In genomic region chr9:83113800-83114217, GRCm38 (mm10) we compare ENCODE assay signal across 12 mouse cellular contexts. TPM values are rescaled to one million over a fixed set of nuclear protein-coding genes. Genes with fewer than 3 reads are reported as not detected.
A peak's percentile ranks its signal among the peaks of the same experiment; 100 is the strongest.
DNase-seq lines count a peak whose midpoint lies in the region; ATAC-seq and TF ChIP-seq lines count a peak whose summit lies in the region.
"Had no signal": no experiment of that assay in that cellular context is flagged by ENCODE, and none has a peak within 500 bp of the region (broad histone marks: within the 10 kb centered on the region; RNA-seq: fewer than 3 reads in every experiment).

No protein-coding gene starts in this region.

- no peak for DNase-seq in heart, adult 11 months
- DNase-seq in lung, postnatal 0 days (ENCODE audit: low spot score): no peak
- no peak for DNase-seq in lung, postnatal 25 days (ENCODE audit: low spot score)
- peak; percentile 23 for DNase-seq in brain, adult 2 months (ENCODE audit: low read depth, low spot score)
- peak; percentile 26 to 64 for DNase-seq in spleen, adult 2 months (ENCODE audit: low read depth in 1 of 2, low spot score in 2 of 2)
- DNase-seq in adrenal gland, adult 2 months: no peak
- DNase-seq: cerebellum, adult 9-11 months had no signal

- no peaks in the 10 kb centered on the region for H3K27me3 ChIP-seq in heart, embryonic 12.5 days (replicated peaks)
- H3K27me3 ChIP-seq in lung, postnatal 0 days (replicated peaks; ENCODE audit: insufficient read depth, low read length): no peaks in the 10 kb centered on the region
- H3K27me3 ChIP-seq in spleen, adult 2 months (ENCODE audit: control insufficient read depth, insufficient read depth, low read length): no peaks in the 10 kb centered on the region
- H3K27me3 ChIP-seq: forebrain, embryonic 15.5 days; neural tube, embryonic 13.5 days had no signal

- no peak for ATAC-seq in heart, embryonic 12.5 days (ENCODE audit: insufficient number of reproducible peaks, low FRiP score)
- ATAC-seq in lung, postnatal 0 days: peak; percentile 21; the same call in 1 of the 2 replicates
- ATAC-seq: forebrain, embryonic 15.5 days; hindbrain, postnatal 0 days had no signal

- no peak for TF ChIP-seq CTCF in lung, postnatal 0 days (IDR thresholded peaks at IDR 0.05)
- TF ChIP-seq CTCF in spleen, adult 2 months (IDR thresholded peaks at IDR 0.05; ENCODE audit: extremely low read depth, insufficient read depth, insufficient read length, insufficient replicate concordance): no peak

- TF ChIP-seq POLR2A in spleen, adult 2 months (IDR thresholded peaks at IDR 0.05; ENCODE audit: low read depth, low read length): no peak

- peaks cover 15% of the 10 kb centered on the region; the same call in 1 of the 2 replicates for H3K4me1 ChIP-seq in heart, embryonic 12.5 days (replicated peaks)
- no peaks in the 10 kb centered on the region for H3K4me1 ChIP-seq in lung, postnatal 0 days (ENCODE audit: insufficient read depth, low read depth, low read length)
- H3K4me1 ChIP-seq in spleen, adult 2 months (ENCODE audit: control insufficient read depth, insufficient read depth, insufficient read length): peaks cover 11% of the 10 kb centered on the region; the same call in 1 of the 2 replicates
- H3K4me1 ChIP-seq: forebrain, embryonic 15.5 days; neural tube, embryonic 13.5 days had no signal

- no peak for TF ChIP-seq EP300 in lung, postnatal 0 days (IDR thresholded peaks at IDR 0.05)

- no peak overlapping the region for H3K27ac ChIP-seq in heart, embryonic 12.5 days (ENCODE audit: poor library complexity, severe bottlenecking)
- H3K27ac ChIP-seq in lung, postnatal 0 days (ENCODE audit: low read length): no peak overlapping the region
- H3K27ac ChIP-seq in spleen, adult 2 months (ENCODE audit: insufficient read depth, low read length): no peak overlapping the region
- H3K27ac ChIP-seq: forebrain, embryonic 15.5 days; hindbrain, postnatal 0 days; liver, embryonic 14.5 days; neural tube, embryonic 13.5 days had no signal

- H3K4me2 ChIP-seq in heart, embryonic 12.5 days: peak overlapping the region; percentile 40
- no peak overlapping the region for H3K4me2 ChIP-seq in lung, postnatal 0 days (replicated peaks; ENCODE audit: low read depth, low read length)
- H3K4me2 ChIP-seq: forebrain, embryonic 15.5 days; neural tube, embryonic 13.5 days had no signal

- H3K4me3 ChIP-seq in heart, embryonic 12.5 days: no peak overlapping the region
- H3K4me3 ChIP-seq in lung, postnatal 0 days (ENCODE audit: low read depth, low read length): no peak overlapping the region
- H3K4me3 ChIP-seq in spleen, adult 2 months (ENCODE audit: extremely low read depth, insufficient read depth, insufficient read length): no peak overlapping the region
- H3K4me3 ChIP-seq: forebrain, embryonic 15.5 days; neural tube, embryonic 13.5 days had no signal

- peaks cover 10% of the 10 kb centered on the region; the same call in 1 of the 2 replicates for H3K36me3 ChIP-seq in heart, embryonic 12.5 days
- no peaks in the 10 kb centered on the region for H3K36me3 ChIP-seq in lung, postnatal 0 days (ENCODE audit: insufficient read depth, low read length)
- H3K36me3 ChIP-seq in spleen, adult 2 months (ENCODE audit: control insufficient read depth, insufficient read depth, low read length): no peaks in the 10 kb centered on the region
- H3K36me3 ChIP-seq: neural tube, embryonic 13.5 days had no signal

- H3K9ac ChIP-seq in heart, embryonic 12.5 days: no peak overlapping the region
- no peak overlapping the region for H3K9ac ChIP-seq in lung, postnatal 0 days (replicated peaks; ENCODE audit: low read depth)
- H3K9ac ChIP-seq: forebrain, embryonic 15.5 days; liver, embryonic 14.5 days; neural tube, embryonic 13.5 days had no signal

- 54% methylated on average over 10 of the region's 10 CpGs for WGBS in heart, embryonic 12.5 days
- WGBS in lung, postnatal 0 days: 62% methylated on average over 10 of the region's 10 CpGs
- 20% methylated on average over 10 of the region's 10 CpGs for WGBS in spleen, adult 2 months

- H3K9me3 ChIP-seq in heart, embryonic 12.5 days (replicated peaks): no peaks in the 10 kb centered on the region
- H3K9me3 ChIP-seq in lung, postnatal 0 days (ENCODE audit: low read length): no peaks in the 10 kb centered on the region
- H3K9me3 ChIP-seq: forebrain, embryonic 15.5 days; neural tube, embryonic 13.5 days had no signal

RNA-seq across cellular contexts. Expression of gene Hmgn3, which starts 32.7 kb away (rescaled TPM):
- 122 and 124 TPM in 2 replicates for polyA plus RNA-seq in heart, embryonic 12.5 days (2016; fragmentation: Nextera tagmentation; extraction: Ambion mirVana)
- 32.7 and 36.9 TPM in 2 replicates for polyA plus RNA-seq in lung, postnatal 0 days (2015; fragmentation: Nextera tagmentation; extraction: Ambion mirVana)
- polyA plus RNA-seq in spleen, adult 2 months (2012; rRNA removed): 4.9 and 6.6 TPM in 2 replicates
- total RNA-seq in adrenal gland, adult 2 months (2021): 100 to 1,000 TPM; 100 to 167 TPM
- polyA plus RNA-seq in adrenal gland, adult 2 months (2012; rRNA removed): 10.0 and 12.5 TPM in 2 replicates

Comparison
In these comparisons a context has a peak if more than half of its experiments do, and no peak if none do; other contexts are left out.
1. DNase-seq: peak in brain, adult 2 months (single experiment) and spleen, adult 2 months (2 of 2); none in heart, adult 11 months (single experiment), lung, postnatal 0 days (single experiment), lung, postnatal 25 days (single experiment) and adrenal gland, adult 2 months (single experiment).